In the genomic region with DNA sequence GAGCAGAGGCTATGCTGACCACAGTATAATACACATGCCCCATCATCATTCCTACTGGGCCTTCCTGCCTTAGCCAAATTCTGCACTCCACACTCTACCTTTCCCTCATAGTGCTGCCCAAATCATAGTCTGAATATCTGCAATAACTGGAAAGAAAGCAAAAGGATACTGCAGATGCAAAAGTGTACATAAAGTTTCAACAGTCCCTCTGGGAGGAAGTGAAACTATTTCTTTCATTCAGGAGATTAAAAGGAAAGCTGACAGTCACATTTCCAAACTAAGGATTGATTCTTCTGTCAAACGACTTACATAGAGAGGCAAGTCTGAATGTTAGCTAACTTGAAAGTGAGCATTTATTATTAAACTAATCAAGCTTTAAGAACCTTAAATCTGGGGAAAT, we compare ENCODE assay signal across 20 mouse cellular contexts. TPM values are rescaled to one million over a fixed set of nuclear protein-coding genes. Genes with fewer than 3 reads are reported as not detected.
A peak's percentile ranks its signal among the peaks of the same experiment; 100 is the strongest.
DNase-seq lines count a peak whose midpoint lies in the region; ATAC-seq lines count a peak whose summit lies in the region.
"Had no signal": no experiment of that assay in that cellular context is flagged by ENCODE, and none has a peak within 500 bp of the region (broad histone marks: within the 10 kb centered on the region; RNA-seq: fewer than 3 reads in every experiment).

No protein-coding gene starts in this region.

- DNase-seq in ovary, postnatal 36 days (ENCODE audit: low spot score) = no peak
- no peak for DNase-seq in kidney, adult 9 months
- no peak for DNase-seq in adrenal gland, postnatal 14 days
- DNase-seq in frontal cortex, postnatal 36 days (ENCODE audit: low spot score in 2 of 2) = no peak
- DNase-seq: adrenal gland, adult 2 months; adrenal gland, adult 8-10 months; adrenal gland, postnatal 10 days; adrenal gland, postnatal 25 days; adrenal gland, postnatal 36 days; B cell, adult 2 months; cerebellum, adult 11 months; cerebellum, adult 11-12 months; cerebellum, adult 18-20 months had no signal

- ATAC-seq in common myeloid progenitor, adult 5-6 weeks (replicated peaks; ENCODE audit: low read depth, poor library complexity, severe bottlenecking) = peak; percentile 39; the same call in 1 of the 2 replicates
- ATAC-seq in granulocyte monocyte progenitor cell, adult 5-6 weeks (replicated peaks; ENCODE audit: poor library complexity, severe bottlenecking) = peak; percentile 66
- ATAC-seq in megakaryocyte, adult 5-6 weeks (ENCODE audit: poor library complexity, severe bottlenecking) = peak; percentile 63; the same call in 1 of the 2 replicates
- ATAC-seq in megakaryocyte progenitor cell, adult 5-6 weeks (replicated peaks; ENCODE audit: poor library complexity) = 0 out of 2 replicates have a peak, but pooled peaks have one; percentile 27
- ATAC-seq: activated CD4-positive, CD25-positive, alpha-beta regulatory T cell, adult 4 months; CD4-positive, CD25-positive, alpha-beta regulatory T cell, adult 4 months; Patski had no signal

RNA-seq across cellular contexts. Expression of gene Sms, which starts 26.1 kb away (rescaled TPM):
- total RNA-seq in common myeloid progenitor, adult 5-6 weeks (2017) = 57.9 and 86.5 TPM in 2 replicates
- 53.8 and 60.7 TPM in 2 replicates for total RNA-seq in granulocyte monocyte progenitor cell, adult 5-6 weeks (2014; fragmentation: Nextera tagmentation)
- 84.7 and 118 TPM in 2 replicates for total RNA-seq in granulocyte monocyte progenitor cell, adult 5-6 weeks (2017)
- total RNA-seq in megakaryocyte, adult 5-6 weeks (2015) = 38.5 and 46.6 TPM in 2 replicates
- total RNA-seq in megakaryocyte, adult 5-6 weeks (2017) = 30.7 and 49.4 TPM in 2 replicates
- 72.2 and 75.0 TPM in 2 replicates for total RNA-seq in megakaryocyte progenitor cell, adult 5-6 weeks (2015)
- 66.5 and 67.4 TPM in 2 replicates for total RNA-seq in megakaryocyte progenitor cell, adult 5-6 weeks (2017)
- 14.7 and 21.9 TPM in 2 replicates for total RNA-seq in adrenal gland, postnatal 14 days (2021)

RNA-seq across cellular contexts. Expression of gene Phex, which starts 50.8 kb away (rescaled TPM):
- total RNA-seq in common myeloid progenitor, adult 5-6 weeks (2017) = not detected in 2 replicates
- 1.3 TPM in 1 of 2 replicates, not detected in the other for total RNA-seq in granulocyte monocyte progenitor cell, adult 5-6 weeks (2014; fragmentation: Nextera tagmentation)
- 0.17 and 0.21 TPM in 2 replicates for total RNA-seq in granulocyte monocyte progenitor cell, adult 5-6 weeks (2017)
- 0.11 and 0.20 TPM in 2 replicates for total RNA-seq in megakaryocyte, adult 5-6 weeks (2015)
- 0.15 and 0.16 TPM in 2 replicates for total RNA-seq in megakaryocyte, adult 5-6 weeks (2017)
- total RNA-seq in megakaryocyte progenitor cell, adult 5-6 weeks (2015) = 0.05 and 0.10 TPM in 2 replicates
- total RNA-seq in megakaryocyte progenitor cell, adult 5-6 weeks (2017) = 0.20 and 0.21 TPM in 2 replicates
- 0.07 and 0.15 TPM in 2 replicates for total RNA-seq in adrenal gland, postnatal 14 days (2021)
